Mouse (Mus musculus): ENCODE results near the gene Ifnar2. TPM values are rescaled to one million over a fixed set of nuclear protein-coding genes. Genes with fewer than 3 reads are reported as not detected.
A peak's percentile ranks its signal among the peaks of the same experiment; 100 is the strongest.
"Not testable (repeated sequence)": the region's sequence is repeated elsewhere in the genome, so short reads cannot be mapped to it uniquely, and the experiment has no call there.

The Ifnar2 gene
- total RNA-seq, 1 experiment from 2014 or later = 83.9 TPM

GRCm38 (mm10) chr16:91427461-91427860 lies 54.9 kb downstream of the Ifnar2 start:
- no peak for DNase-seq

GRCm38 (mm10) chr16:91428259-91428865 lies 55.8 kb downstream of the Ifnar2 start:
- DNase-seq = peak; percentile 58

GRCm38 (mm10) chr16:91432720-91433328 lies 60.2 kb downstream of the Ifnar2 start:
- no peak for DNase-seq

- no peak for DNase-seq
Measured at GRCm38 (mm10) chr16:91433329-91433933, 60.8 kb downstream of the Ifnar2 start.

- no peak for DNase-seq
Measured at GRCm38 (mm10) chr16:91434119-91434518, 61.5 kb downstream of the Ifnar2 start.

- DNase-seq = no peak
Measured at GRCm38 (mm10) chr16:91438081-91438480, 65.5 kb downstream of the Ifnar2 start.

GRCm38 (mm10) chr16:91438599-91438998 lies 66.0 kb downstream of the Ifnar2 start:
- DNase-seq = not testable (repeated sequence)

GRCm38 (mm10) chr16:91441366-91441765 lies 68.8 kb downstream of the Ifnar2 start:
- peak; percentile 76 for DNase-seq

GRCm38 (mm10) chr16:91441811-91442240 lies 69.2 kb downstream of the Ifnar2 start:
- DNase-seq = no peak

- DNase-seq = no peak
Measured at GRCm38 (mm10) chr16:91442446-91442845, 69.9 kb downstream of the Ifnar2 start.

- no peak for DNase-seq
Measured at GRCm38 (mm10) chr16:91443211-91443611, 70.6 kb downstream of the Ifnar2 start.

GRCm38 (mm10) chr16:91444847-91445246 lies 72.3 kb downstream of the Ifnar2 start:
- DNase-seq = no peak

- DNase-seq = no peak
Measured at GRCm38 (mm10) chr16:91445566-91445965, 73.0 kb downstream of the Ifnar2 start.

- no peak for DNase-seq
Measured at GRCm38 (mm10) chr16:91446778-91447511, 74.4 kb downstream of the Ifnar2 start.

- DNase-seq = peak; percentile 56
Measured at GRCm38 (mm10) chr16:91447512-91447900, 74.9 kb downstream of the Ifnar2 start.

- no peak for DNase-seq
Measured at GRCm38 (mm10) chr16:91448088-91448487, 75.5 kb downstream of the Ifnar2 start.

- DNase-seq = no peak
Measured at GRCm38 (mm10) chr16:91448895-91449294, 76.3 kb downstream of the Ifnar2 start.

GRCm38 (mm10) chr16:91450137-91451064 lies 77.8 kb downstream of the Ifnar2 start:
- no peak for DNase-seq

- DNase-seq = no peak
Measured at GRCm38 (mm10) chr16:91451949-91452348, 79.4 kb downstream of the Ifnar2 start.

GRCm38 (mm10) chr16:91452363-91452896 lies 79.8 kb downstream of the Ifnar2 start:
- DNase-seq = peak; percentile 61

All from adrenal gland, postnatal 14 days (tissue).